Mouse (Mus musculus) heart, postnatal 36 days (tissue): ENCODE data around the gene Bpifc. TPM values are rescaled to one million over a fixed set of nuclear protein-coding genes. Genes with fewer than 3 reads are reported as not detected.

Experiments used
- DNase-seq, 2 experiments: peaks; one replicate each; pipeline ENCODE4 v3.0.0; 2021 to 2022
- intact Hi-C: fragments of 180-260 bp; cut with DNase I; formaldehyde crosslinking; loops from one replicate; pipeline ENCODE4 v1.15.1; 2025
- total RNA-seq, 2 experiments: library from RNA; stranded (reverse); gene quantifications; 2 replicates each; pipeline ENCODE4 v1.2.3; 2021

The Bpifc gene
- total RNA-seq, 2 experiments from 2014 or later, result not detected

- intact Hi-C loops, result loop anchor here (1.0 to 10.0 kb wide), 2 partner anchors 443 to 683 kb away; partner anchors contain the start of genes Hsp90b1 and Ttc41
- DNase-seq, result no peak
Measured at GRCm38 (mm10) chr10:86021408-86021748, 9.7 kb upstream of the Bpifc start.

DNA sequence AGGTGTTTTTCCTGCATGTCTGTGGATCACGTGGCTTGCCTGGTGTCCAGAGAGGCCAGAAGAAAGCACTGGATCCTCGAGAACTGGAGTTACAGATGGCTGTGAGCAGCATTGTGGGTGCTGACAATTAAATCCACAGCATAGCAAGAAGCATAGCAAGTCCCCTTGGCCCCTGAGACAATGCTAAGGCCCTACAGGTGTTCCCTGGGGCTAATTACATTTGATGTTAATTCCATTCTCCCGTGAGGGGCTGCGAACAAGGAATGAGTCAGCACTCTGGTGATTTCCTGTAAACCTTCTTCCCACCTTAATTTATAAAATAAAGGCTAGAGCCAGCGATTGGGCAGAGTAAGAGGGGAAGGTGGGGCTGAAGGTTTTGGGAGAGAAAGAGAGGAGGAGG lies 7.1 kb upstream of the Bpifc start:
- DNase-seq, result no peak
- intact Hi-C loops, result loop anchor here (2.0 kb wide), 1 partner anchor 54 kb away; no protein-coding TSS in a partner anchor

DNA sequence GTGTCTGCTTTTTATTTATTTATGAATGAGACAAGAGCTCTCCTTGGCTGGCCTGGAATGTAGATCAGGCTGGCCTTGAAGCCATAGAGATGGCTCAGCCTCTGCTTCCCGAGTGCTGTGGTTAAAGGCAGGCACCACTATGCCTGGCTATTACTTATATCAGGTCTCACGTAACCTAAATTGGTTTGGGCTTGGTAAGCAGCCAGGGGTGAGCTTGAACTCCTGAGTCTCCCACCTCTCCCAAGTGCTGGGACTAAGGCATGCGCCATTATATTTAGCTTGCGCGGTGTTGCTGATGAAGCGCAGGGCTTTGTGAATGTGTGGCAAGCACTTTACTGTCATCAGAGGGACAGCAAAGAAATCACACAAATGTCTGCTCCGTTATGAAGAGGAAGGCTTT lies 6.1 kb upstream of the Bpifc start:
- no peak for DNase-seq
- intact Hi-C loops, result loop anchor here (2.0 kb wide), 1 partner anchor 53 kb away; no protein-coding TSS in a partner anchor

DNA sequence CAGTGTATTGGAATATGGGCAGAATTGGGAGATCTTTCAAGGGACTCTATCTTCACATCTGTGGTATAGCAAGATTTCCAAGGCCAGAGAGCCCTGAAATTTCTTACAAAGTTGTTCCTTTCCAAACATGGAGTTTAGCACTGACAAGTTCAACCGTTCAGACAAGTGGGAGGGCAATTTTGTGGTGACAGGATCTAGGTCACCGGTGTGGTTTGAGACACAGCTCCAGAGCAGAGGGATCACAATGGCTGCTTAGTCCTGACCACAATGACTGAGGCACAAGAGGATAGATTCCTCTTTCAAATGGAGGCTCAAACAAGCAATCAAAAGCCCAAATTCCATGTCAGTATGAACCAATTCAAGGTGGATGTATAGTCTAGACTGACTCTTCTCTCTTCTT lies 523 bp downstream of the Bpifc start:
- intact Hi-C loops, result no loop called here
- DNase-seq, result no peak

GRCm38 (mm10) chr10:86010636-86011035 lies 1.1 kb downstream of the Bpifc start:
- DNase-seq, result no peak
- intact Hi-C loops, result no loop called here

GRCm38 (mm10) chr10:86009688-86010087 lies 2.0 kb downstream of the Bpifc start:
- DNase-seq, result no peak
- intact Hi-C loops, result no loop called here

DNA sequence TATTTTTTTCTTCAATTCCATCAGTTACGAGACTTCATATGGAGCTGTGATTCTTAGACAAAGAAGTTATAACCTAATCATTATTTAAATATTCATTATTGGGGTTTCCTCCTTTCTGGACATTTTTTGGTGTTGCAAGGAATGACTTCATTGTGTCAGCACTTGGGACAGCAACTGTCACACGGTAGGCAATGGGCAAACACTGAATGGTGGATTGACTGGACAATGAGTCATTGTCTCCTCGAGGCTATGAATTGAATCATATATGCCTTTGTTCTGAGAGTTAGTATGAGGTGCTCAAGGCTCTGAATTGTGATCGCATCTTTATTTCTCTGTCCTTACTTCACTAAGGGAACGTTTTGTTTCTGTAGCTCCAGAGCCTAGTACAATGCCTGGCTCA lies 5.2 kb downstream of the Bpifc start:
- intact Hi-C loops, result no loop called here
- no peak for DNase-seq

DNA sequence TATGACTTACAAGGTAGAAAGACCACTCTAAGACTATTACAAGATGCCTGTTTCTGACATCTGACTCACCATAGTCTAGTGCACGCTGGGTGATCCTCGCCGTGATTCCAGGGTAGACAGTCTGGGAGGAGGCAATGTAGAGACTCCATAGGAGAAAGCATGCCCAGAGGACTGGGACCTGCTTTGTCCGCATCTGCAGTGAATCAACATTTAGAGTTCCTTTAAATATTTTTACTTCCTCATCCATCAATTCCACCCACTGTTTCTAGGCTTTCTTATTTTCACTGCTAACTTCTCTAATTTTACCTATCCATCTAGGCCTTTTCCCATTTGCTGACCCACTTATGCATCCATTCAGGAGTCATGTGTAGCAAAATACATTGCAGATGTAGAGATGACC lies 11.2 kb downstream of the Bpifc start:
- DNase-seq, result no peak
- intact Hi-C loops, result no loop called here

DNA sequence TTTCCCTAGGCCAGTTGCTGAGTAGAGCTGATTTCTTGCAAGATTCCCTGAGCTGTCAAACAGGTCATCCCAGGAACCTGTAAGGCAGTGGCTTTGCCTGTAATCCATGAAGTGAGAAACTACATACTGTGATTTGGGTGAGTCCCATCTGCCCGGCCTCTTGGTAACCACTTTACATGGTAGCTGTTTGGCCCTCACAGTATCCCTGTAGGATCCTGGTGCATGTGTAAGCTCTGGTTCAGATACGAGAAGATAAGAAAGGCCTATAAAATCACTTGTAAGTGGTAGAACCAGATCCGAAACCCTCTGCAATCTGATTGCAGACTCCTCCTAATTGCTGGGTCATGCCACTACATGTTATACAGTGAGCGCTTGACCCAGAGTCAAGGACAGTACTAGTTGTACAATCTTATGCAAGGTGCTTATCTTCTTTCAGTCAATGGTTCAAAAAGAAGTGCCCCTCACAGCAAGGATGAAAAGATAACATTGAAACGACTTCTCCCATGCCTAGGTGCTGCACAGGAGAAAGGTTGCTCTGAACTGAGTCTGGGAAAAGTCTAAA lies 17.1 kb downstream of the Bpifc start:
- intact Hi-C loops, result no loop called here
- DNase-seq, result no peak

DNA sequence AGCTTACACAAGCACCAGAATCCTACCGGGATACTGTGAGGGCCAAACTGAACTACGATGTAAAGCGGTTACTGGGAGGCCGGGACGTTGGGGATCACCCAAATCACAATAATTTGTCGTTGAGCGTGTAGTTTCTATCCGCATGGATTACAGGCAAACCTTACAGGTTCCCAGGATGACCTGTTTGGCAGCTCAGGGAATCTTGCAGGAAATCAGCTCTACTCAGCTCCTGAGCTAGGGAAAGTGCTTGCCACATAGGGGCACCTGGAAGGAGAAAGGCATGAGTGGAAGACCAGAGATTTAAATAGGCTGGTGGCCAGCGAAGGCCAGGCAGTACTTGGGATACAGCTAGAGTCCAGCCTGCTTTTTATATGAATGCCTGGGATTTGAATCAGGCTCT lies 17.9 kb downstream of the Bpifc start:
- no peak for DNase-seq
- intact Hi-C loops, result no loop called here

GRCm38 (mm10) chr10:85992412-85992811 lies 19.3 kb downstream of the Bpifc start:
- no peak for DNase-seq
- intact Hi-C loops, result no loop called here

DNA sequence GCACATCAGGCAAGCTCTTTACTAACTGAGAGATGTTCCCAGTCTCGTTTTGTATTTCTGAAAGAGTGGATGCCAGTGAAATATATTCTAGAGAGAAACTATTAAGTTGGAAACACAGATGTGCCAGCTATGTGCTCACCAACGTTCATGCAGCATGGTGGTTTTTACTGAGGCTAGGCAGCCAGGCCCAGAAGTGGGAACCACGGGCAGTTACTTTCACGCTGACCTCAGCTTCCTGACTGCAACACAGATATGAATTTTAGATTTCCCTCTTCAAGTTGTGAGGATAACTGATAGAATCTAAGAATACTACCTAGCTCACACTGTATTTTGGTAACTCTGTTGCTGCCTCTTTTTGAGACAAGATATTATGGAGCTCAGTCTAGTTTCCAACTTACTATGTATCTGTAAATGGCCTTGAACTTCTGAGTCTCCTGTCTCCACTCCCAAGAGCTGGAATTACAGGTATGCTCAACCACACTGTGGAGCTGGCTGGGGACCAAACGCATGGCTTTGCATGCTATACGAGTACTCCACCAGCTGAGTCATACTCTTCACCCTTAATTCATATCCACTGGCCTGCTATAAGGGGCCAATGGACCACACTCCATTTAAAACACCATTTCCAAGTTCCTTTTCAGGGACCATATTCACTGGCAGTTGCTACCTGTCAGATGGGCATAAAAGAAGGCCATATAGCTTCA lies 22.1 kb downstream of the Bpifc start:
- intact Hi-C loops, result no loop called here
- no peak for DNase-seq

DNA sequence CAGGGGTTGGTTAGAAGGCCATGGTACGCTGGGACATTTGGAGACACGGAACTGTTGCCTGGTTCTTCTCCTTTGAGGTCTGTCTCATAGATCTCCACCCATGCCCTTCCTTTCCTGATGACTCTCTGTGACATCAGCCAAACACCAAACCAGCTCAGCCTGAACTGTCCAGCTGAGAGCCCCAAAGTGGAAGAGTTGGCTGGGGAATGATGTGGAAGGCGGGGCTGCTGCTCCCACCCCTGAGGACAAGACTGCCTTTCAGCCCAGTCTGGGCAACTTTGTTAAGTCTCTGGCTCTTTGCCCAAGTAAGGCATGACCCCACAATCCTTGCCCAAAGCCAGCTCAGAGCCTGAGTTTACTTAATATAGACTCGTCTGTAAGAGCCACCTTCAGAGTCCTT lies 38.8 kb downstream of the Bpifc start:
- no peak for DNase-seq
- intact Hi-C loops, result no loop called here

GRCm38 (mm10) chr10:85971826-85972225 lies 39.9 kb downstream of the Bpifc start:
- intact Hi-C loops, result no loop called here
- DNase-seq, result no peak

DNA sequence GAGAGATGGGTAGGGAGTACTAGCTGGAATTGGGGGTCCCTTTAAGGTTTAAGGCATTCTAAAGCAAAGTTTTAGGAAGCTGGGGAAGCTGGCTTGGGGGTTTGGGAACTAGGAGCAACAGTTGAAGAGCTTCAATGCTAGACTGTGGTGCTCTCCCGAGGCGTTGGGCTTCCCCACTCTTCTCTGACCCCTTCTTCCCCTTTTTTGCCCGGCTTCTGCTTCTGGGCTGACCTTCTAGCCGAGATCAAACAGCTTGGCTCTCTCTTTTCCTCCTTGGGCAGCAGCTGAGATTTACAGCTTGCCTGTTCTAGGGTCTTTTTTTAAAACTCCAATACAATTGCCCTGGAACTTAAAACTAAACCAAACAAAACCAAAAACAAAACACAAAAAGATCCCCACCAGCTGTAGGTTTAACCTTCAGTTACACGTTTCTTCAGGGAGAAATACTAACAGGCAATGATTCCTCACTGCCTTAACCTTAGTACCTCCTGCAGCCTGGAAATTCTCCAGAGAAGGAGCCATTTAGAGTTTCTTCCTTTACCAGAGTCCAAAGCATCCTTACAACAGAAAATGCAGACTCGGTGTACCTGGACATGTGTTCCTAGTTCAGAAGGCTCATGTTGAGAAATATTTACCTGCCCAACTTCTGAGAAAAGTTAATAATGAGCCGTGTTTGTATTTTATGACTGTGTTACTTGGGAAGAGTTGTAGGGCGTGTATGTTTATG lies 41.6 kb downstream of the Bpifc start:
- intact Hi-C loops, result loop anchor here (5.0 kb wide), 2 partner anchors 97 to 327 kb away; no protein-coding TSS in a partner anchor
- DNase-seq, result no peak

- DNase-seq, result no peak
- intact Hi-C loops, result loop anchor here (1.0 to 5.0 kb wide), 3 partner anchors 99 to 495 kb away; no protein-coding TSS in a partner anchor
Measured at GRCm38 (mm10) chr10:85968731-85969130, 43.0 kb downstream of the Bpifc start.

DNA sequence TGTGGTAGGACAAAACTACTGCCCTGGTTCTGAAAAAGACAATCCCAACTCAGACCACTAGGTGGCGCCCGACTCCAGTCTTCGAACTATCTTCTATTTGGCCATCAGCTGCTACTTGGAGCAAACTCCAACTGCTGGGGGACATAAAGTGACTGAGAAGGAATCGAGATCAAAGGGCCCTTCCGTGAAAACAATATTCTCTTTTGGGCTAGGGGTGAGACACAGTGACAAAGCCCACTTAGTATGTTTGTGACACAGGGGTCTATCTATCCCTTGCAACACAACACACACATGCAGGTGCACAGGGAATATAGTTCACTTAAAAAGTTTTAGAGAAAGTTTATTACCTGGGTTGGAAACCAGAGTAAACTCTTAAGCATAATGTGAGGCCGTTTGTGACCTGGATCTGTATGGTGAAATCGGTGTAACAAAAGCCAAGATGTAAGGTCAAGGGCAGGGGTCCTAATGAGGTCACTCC lies 43.5 kb downstream of the Bpifc start:
- DNase-seq, result peak; percentile 77 to 85
- intact Hi-C loops, result loop anchor here (1.0 to 5.0 kb wide), 3 partner anchors 99 to 495 kb away; no protein-coding TSS in a partner anchor

DNA sequence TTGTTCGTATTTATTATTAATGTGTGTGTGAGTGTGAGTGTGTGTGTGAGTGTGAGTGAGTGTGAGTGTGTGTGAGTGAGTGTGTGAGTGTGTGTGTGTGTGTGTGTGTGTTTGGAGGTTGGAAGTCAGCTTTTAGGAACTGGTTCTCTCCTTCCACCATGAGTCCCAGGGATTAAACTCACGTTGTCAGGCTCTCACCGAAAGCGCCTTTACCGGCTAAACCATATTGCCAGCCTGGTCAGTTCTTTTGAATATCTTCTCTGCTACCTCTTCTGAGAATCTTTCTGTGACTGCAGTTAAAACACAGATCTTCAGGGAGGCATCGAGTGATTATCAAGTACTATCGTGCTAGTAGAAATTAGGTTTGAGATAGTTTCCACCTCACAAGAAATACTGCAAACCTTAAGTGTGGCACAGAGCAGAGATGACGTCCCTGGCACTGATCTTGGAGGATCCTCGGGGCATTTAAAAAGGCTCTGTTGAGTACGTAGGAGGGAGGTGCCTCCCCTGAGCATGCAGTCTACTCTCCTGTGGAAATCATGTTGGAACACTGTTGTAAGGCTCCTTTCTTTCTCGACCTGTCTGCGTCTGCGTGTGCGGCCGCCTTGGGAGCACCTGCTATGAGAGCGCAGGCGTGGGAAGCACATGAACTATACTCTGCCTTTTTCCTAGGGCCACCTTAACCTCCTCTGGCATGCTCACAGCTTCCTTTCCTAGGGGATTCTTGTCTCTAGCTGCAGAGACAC lies 44.1 kb downstream of the Bpifc start:
- intact Hi-C loops, result loop anchor here (1.0 to 5.0 kb wide), 3 partner anchors 100 to 496 kb away; no protein-coding TSS in a partner anchor
- no peak for DNase-seq

DNA sequence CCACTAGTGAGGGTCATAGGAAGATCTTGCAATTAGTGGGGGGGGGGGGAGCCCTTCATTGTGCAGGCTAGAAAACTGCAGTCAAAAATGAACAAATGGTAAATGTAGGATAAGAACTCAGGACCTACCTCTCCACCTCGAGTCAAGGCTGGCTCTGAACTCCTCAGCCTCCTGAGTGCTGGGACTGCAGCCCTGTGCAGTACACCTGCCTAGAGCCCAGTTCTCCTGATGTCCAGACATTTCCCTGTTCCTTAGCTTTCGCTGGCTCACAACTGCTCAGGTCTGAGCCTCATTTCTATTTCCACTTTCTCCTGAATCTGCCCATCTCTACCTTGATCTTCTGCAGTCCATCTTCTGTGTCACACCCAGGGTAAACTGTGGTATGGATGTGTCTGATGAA lies 45.2 kb downstream of the Bpifc start:
- intact Hi-C loops, result loop anchor here (5.0 kb wide), 2 partner anchors 101 to 331 kb away; no protein-coding TSS in a partner anchor
- DNase-seq, result no peak

- no peak for DNase-seq
- intact Hi-C loops, result loop anchor here (2.0 kb wide), 1 partner anchor 54 kb away; no protein-coding TSS in a partner anchor
Measured at GRCm38 (mm10) chr10:85964316-85964715, 47.4 kb downstream of the Bpifc start.

DNA sequence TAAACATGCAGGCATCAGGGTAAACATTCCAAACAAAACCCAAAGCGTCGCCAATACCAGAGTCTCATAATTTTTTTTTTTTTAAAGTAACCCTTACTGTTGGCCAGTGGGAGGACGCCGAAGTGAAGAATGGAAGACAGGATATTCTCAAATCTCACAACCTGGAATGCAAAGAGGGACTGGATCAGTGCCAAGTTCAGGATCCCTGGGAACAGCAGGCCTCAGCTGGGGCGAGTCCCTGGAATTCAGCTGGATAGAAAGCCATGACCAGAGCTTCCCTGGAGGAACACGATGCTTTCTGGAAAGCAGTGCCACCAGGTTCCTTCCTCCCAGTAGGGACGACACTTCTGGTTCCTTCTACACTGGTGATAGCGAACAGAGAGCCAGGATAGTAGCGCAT lies 48.8 kb downstream of the Bpifc start:
- DNase-seq, result no peak
- intact Hi-C loops, result no loop called here
